Mouse (Mus musculus): ENCODE results near the gene Tnfsfm13.

GRCm38 (mm10) chr11:69719423-69719822 is 23.5 kb upstream of the Tnfsfm13 start:
- TF ChIP-seq POLR2A (IDR thresholded peaks at IDR 0.05; ENCODE audit: borderline replicate concordance, low read depth, low read length), result no peak
- TF ChIP-seq CTCF (IDR thresholded peaks at IDR 0.05; ENCODE audit: low read depth, low read length), result 0 out of 2 replicates have a peak, but pooled peaks have one; percentile 15
